Mouse (Mus musculus): ENCODE measurements at regions not wholly inside any gene's neighbourhood (a gene's known extent, or its start where the extent isn't known, plus 50 kb on each side); places are given as distances from the start of the nearest gene placed in this dataset.

DNA sequence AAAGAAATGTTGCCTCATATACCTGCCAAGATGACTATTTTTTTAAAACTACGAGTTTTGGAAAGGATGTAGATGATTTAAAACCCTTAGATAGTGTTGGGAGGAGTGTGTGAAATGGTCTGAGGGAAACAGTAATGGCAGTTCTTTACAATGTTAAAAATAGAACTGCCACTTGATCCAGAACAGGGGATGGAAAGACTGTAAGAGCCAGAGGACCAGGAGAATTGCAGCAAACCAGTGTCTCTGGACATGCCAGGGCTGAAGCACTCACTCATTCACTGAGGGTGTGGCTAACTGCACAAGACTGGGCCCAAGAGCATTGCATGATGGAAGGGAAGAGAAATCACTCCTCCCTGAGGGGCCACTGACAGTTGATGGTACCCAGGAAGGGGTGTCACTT lies 53.9 kb upstream of the Rasgef1b start:
- ATAC-seq (no peak), DNase-seq (ENCODE audit: low spot score) (no peak)
- H3K4me1 ChIP-seq (ENCODE audit: control insufficient read depth, insufficient read depth, low read length): peaks cover 7% of the 10 kb centered on the region
- H3K9ac ChIP-seq (ENCODE audit: low read length): no peak overlapping the region
- H3K27ac ChIP-seq (ENCODE audit: low read depth, low read length): no peak overlapping the region
- H3K4me3 ChIP-seq (ENCODE audit: low read depth, low read length): no peak overlapping the region
- no peaks in the 10 kb centered on the region for H3K36me3 ChIP-seq (ENCODE audit: control insufficient read depth, insufficient read depth, low read length)
- WGBS: 84% methylated on average over 1 of the region's 1 CpGs
- H3K4me2 ChIP-seq (ENCODE audit: low read length): no peak overlapping the region
- H3K9me3 ChIP-seq (replicated peaks; ENCODE audit: control insufficient read depth, low read length): no peaks in the 10 kb centered on the region
- H3K27me3 ChIP-seq (replicated peaks; ENCODE audit: control insufficient read depth, insufficient read depth, low read length): no peaks in the 10 kb centered on the region

DNA sequence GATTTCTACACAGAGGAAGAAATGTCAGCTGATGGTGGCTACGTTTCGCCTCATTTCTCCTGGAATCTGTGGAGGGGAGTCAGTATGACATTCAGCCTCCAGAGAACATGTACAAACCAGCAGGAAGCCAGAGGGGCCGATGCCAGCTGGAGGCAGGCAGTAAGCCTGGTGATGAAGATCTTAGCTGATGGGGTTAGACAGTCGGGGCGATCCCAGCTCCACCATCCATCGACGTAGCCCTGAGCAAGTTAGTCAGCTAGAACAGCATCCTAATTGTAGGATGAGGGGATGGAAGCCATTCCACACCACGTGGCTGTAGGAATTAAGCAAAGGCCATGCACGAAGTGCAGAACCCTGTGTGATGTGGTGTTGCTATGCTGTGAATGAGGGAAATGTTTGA lies 57.0 kb upstream of the Rasgef1b start:
- Histone ChIP-seq H3K4me2 (ENCODE audit: low read length) (no peak overlapping the region), H3K27me3 (replicated peaks; ENCODE audit: control insufficient read depth, insufficient read depth, low read length) (no peaks in the 10 kb centered on the region), H3K9me3 (replicated peaks; ENCODE audit: control insufficient read depth, low read length) (no peaks in the 10 kb centered on the region), H3K36me3 (ENCODE audit: control insufficient read depth, insufficient read depth, low read length) (no peaks in the 10 kb centered on the region), H3K4me3 (ENCODE audit: low read depth, low read length) (no peak overlapping the region), H3K4me1 (ENCODE audit: control insufficient read depth, insufficient read depth, low read length) (peaks cover 9% of the 10 kb centered on the region), H3K27ac (ENCODE audit: low read depth, low read length) (no peak overlapping the region), H3K9ac (ENCODE audit: low read length) (no peak overlapping the region)
- no peak for ATAC-seq
- DNase-seq (ENCODE audit: low spot score): no peak
- 83% methylated on average over 9 of the region's 9 CpGs for WGBS

DNA sequence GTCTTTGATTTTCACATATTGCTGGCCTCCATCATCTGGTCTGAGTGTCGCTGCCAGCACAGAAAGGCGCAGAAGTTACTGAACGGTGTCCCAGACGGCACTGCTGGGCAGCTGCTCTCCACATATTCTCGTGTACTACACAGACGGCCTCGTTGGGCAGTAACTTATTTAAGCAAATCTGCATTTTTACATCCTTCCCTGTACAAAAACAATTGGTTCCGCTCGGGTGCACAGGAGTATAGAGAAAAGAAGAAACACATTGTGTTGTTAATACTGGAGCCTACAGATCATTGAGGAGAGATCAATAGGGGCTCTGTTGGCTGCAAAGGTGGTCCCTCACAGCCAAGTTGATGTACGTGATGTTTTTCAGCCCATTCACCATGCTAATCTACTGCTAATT lies 58.4 kb upstream of the Rasgef1b start:
- peaks cover 9% of the 10 kb centered on the region for H3K4me1 ChIP-seq (ENCODE audit: control insufficient read depth, insufficient read depth, low read length)
- peak; percentile 89 for ATAC-seq
- WGBS: 3% methylated on average over 10 of the region's 10 CpGs
- H3K27me3 ChIP-seq (replicated peaks; ENCODE audit: control insufficient read depth, insufficient read depth, low read length): no peaks in the 10 kb centered on the region
- no peaks in the 10 kb centered on the region for H3K9me3 ChIP-seq (replicated peaks; ENCODE audit: control insufficient read depth, low read length)
- no peak overlapping the region for H3K4me3 ChIP-seq (ENCODE audit: low read depth, low read length)
- H3K9ac ChIP-seq (ENCODE audit: low read length): no peak overlapping the region
- H3K4me2 ChIP-seq (ENCODE audit: low read length): peak overlapping the region; percentile 23
- peak; percentile 85 for DNase-seq (ENCODE audit: low spot score)
- peak overlapping the region; percentile 55; the same call in 1 of the 2 replicates for H3K27ac ChIP-seq (ENCODE audit: low read depth, low read length)
- no peaks in the 10 kb centered on the region for H3K36me3 ChIP-seq (ENCODE audit: control insufficient read depth, insufficient read depth, low read length)

- peak overlapping the region; percentile 23; the same call in 1 of the 2 replicates for H3K4me2 ChIP-seq (ENCODE audit: low read length)
- H3K4me1 ChIP-seq (ENCODE audit: control insufficient read depth, insufficient read depth, low read length): peaks cover 9% of the 10 kb centered on the region
- H3K4me3 ChIP-seq (ENCODE audit: low read depth, low read length): no peak overlapping the region
- peak; percentile 45 for DNase-seq (ENCODE audit: low spot score)
- peak overlapping the region; percentile 55; the same call in 1 of the 2 replicates for H3K27ac ChIP-seq (ENCODE audit: low read depth, low read length)
- no peaks in the 10 kb centered on the region for H3K27me3 ChIP-seq (replicated peaks; ENCODE audit: control insufficient read depth, insufficient read depth, low read length)
- no peak overlapping the region for H3K9ac ChIP-seq (ENCODE audit: low read length)
- no peaks in the 10 kb centered on the region for H3K36me3 ChIP-seq (ENCODE audit: control insufficient read depth, insufficient read depth, low read length)
- WGBS: 24% methylated on average over 3 of the region's 3 CpGs
- H3K9me3 ChIP-seq (replicated peaks; ENCODE audit: control insufficient read depth, low read length): no peaks in the 10 kb centered on the region
- ATAC-seq: peak; percentile 77
These were observed 59.0 kb upstream of the Rasgef1b start for GRCm38 (mm10) chr5:99787665-99788366.

GRCm38 (mm10) chr5:99790733-99791132 lies 61.9 kb upstream of the Rasgef1b start:
- H3K4me2 ChIP-seq (ENCODE audit: low read length): no peak overlapping the region
- ATAC-seq: no peak
- H3K27me3 ChIP-seq (replicated peaks; ENCODE audit: control insufficient read depth, insufficient read depth, low read length): no peaks in the 10 kb centered on the region
- peaks cover 9% of the 10 kb centered on the region for H3K4me1 ChIP-seq (ENCODE audit: control insufficient read depth, insufficient read depth, low read length)
- H3K36me3 ChIP-seq (ENCODE audit: control insufficient read depth, insufficient read depth, low read length): no peaks in the 10 kb centered on the region
- DNase-seq (ENCODE audit: low spot score): no peak
- H3K9me3 ChIP-seq (replicated peaks; ENCODE audit: control insufficient read depth, low read length): no peaks in the 10 kb centered on the region
- 80% methylated on average over 5 of the region's 5 CpGs for WGBS
- no peak overlapping the region for H3K27ac ChIP-seq (ENCODE audit: low read depth, low read length)
- no peak overlapping the region for H3K9ac ChIP-seq (ENCODE audit: low read length)
- H3K4me3 ChIP-seq (ENCODE audit: low read depth, low read length): no peak overlapping the region

- ATAC-seq: no peak
- H3K4me1 ChIP-seq (ENCODE audit: control insufficient read depth, insufficient read depth, low read length): no peaks in the 10 kb centered on the region
- H3K27me3 ChIP-seq (replicated peaks; ENCODE audit: control insufficient read depth, insufficient read depth, low read length): no peaks in the 10 kb centered on the region
- no peaks in the 10 kb centered on the region for H3K9me3 ChIP-seq (replicated peaks; ENCODE audit: control insufficient read depth, low read length)
- no peak overlapping the region for H3K27ac ChIP-seq (ENCODE audit: low read depth, low read length)
- no peak for DNase-seq (ENCODE audit: low spot score)
- no peaks in the 10 kb centered on the region for H3K36me3 ChIP-seq (ENCODE audit: control insufficient read depth, insufficient read depth, low read length)
- H3K9ac ChIP-seq (ENCODE audit: low read length): no peak overlapping the region
- H3K4me2 ChIP-seq (ENCODE audit: low read length): no peak overlapping the region
- WGBS: 90% methylated on average over 8 of the region's 8 CpGs
- no peak overlapping the region for H3K4me3 ChIP-seq (ENCODE audit: low read depth, low read length)
These were observed 71.7 kb upstream of the Rasgef1b start for GRCm38 (mm10) chr5:99800543-99800942.

GRCm38 (mm10) chr5:99801791-99802450 lies 73.1 kb upstream of the Rasgef1b start:
- no peak overlapping the region for H3K27ac ChIP-seq (ENCODE audit: low read depth, low read length)
- no peak overlapping the region for H3K4me3 ChIP-seq (ENCODE audit: low read depth, low read length)
- no peaks in the 10 kb centered on the region for H3K4me1 ChIP-seq (ENCODE audit: control insufficient read depth, insufficient read depth, low read length)
- peak; percentile 67 for DNase-seq (ENCODE audit: low spot score)
- H3K9me3 ChIP-seq (replicated peaks; ENCODE audit: control insufficient read depth, low read length): no peaks in the 10 kb centered on the region
- ATAC-seq: peak; percentile 80
- no peaks in the 10 kb centered on the region for H3K36me3 ChIP-seq (ENCODE audit: control insufficient read depth, insufficient read depth, low read length)
- H3K27me3 ChIP-seq (replicated peaks; ENCODE audit: control insufficient read depth, insufficient read depth, low read length): no peaks in the 10 kb centered on the region
- 70% methylated on average over 13 of the region's 13 CpGs for WGBS
- no peak overlapping the region for H3K9ac ChIP-seq (ENCODE audit: low read length)
- no peak overlapping the region for H3K4me2 ChIP-seq (ENCODE audit: low read length)

DNA sequence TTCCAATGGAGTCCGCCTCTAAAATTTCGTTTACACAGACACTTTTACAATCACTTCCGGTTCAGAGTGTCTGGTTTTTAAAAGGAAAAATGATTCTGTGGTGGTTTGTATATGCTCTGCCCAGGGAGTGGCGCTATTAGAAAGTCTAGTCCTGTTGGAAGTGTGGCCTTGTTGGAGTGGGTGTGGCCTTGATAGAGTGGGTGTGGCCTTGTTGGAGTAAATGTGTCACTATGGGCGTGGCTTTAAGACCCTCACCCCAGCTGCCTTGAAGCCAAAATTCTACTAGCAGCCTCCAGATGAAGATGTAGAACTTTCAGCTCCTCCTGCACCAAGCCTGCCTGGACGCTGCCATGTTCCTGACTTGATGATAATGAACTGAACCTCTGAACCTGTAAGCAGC lies 79.2 kb upstream of the Vamp9 start:
- no peak overlapping the region for H3K4me3 ChIP-seq (ENCODE audit: low read depth, low read length)
- H3K27ac ChIP-seq (ENCODE audit: low read depth, low read length): no peak overlapping the region
- no peaks in the 10 kb centered on the region for H3K9me3 ChIP-seq (replicated peaks; ENCODE audit: control insufficient read depth, low read length)
- H3K9ac ChIP-seq (ENCODE audit: low read length): no peak overlapping the region
- no peaks in the 10 kb centered on the region for H3K27me3 ChIP-seq (replicated peaks; ENCODE audit: control insufficient read depth, insufficient read depth, low read length)
- WGBS: 85% methylated on average over 6 of the region's 6 CpGs
- no peak overlapping the region for H3K4me2 ChIP-seq (ENCODE audit: low read length)
- DNase-seq (ENCODE audit: low spot score) (no peak), ATAC-seq (no peak)
- H3K36me3 ChIP-seq (ENCODE audit: control insufficient read depth, insufficient read depth, low read length): no peaks in the 10 kb centered on the region
- no peaks in the 10 kb centered on the region for H3K4me1 ChIP-seq (ENCODE audit: control insufficient read depth, insufficient read depth, low read length)

DNA sequence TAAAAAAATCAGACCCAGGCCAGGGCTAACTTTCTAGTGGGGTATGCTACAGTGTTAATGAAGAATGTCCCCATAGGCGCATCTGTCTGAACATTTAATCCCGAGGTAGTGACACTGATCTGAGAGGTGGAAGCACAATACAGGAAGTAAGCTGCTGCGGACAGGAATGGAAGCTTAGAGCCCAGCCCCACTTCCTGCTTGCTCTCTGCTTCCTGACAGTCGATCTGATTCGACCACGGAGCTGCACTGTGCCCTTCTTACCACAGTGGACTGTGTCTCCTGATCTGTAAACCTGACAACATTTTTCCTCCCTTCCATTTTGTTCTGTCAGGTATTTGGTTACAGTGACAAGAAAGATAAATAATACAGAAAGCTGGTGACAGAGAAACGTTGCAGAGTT lies 77.5 kb upstream of the Vamp9 start:
- Histone ChIP-seq H3K9ac (ENCODE audit: low read length) (no peak overlapping the region), H3K27ac (ENCODE audit: low read depth, low read length) (no peak overlapping the region), H3K9me3 (replicated peaks; ENCODE audit: control insufficient read depth, low read length) (no peaks in the 10 kb centered on the region), H3K4me2 (ENCODE audit: low read length) (no peak overlapping the region), H3K36me3 (ENCODE audit: control insufficient read depth, insufficient read depth, low read length) (no peaks in the 10 kb centered on the region), H3K27me3 (replicated peaks; ENCODE audit: control insufficient read depth, insufficient read depth, low read length) (no peaks in the 10 kb centered on the region), H3K4me3 (ENCODE audit: low read depth, low read length) (no peak overlapping the region), H3K4me1 (ENCODE audit: control insufficient read depth, insufficient read depth, low read length) (no peaks in the 10 kb centered on the region)
- WGBS: 83% methylated on average over 7 of the region's 7 CpGs
- DNase-seq (ENCODE audit: low spot score) (no peak), ATAC-seq (no peak)
